Mouse (Mus musculus): Measurements from ENCODE around the gene Mei4.

Gene Mei4

GRCm38 (mm10) chr9:81863181-81863887, at the start of gene Mei4:
Mei4 (plus strand) TSS chr9:81863670.
- peak; percentile 52 to 55 for DNase-seq (ENCODE audit: low spot score in 2 of 2)

- DNase-seq (ENCODE audit: low spot score in 2 of 2) = no peak
Observed at GRCm38 (mm10) chr9:81819715-81820373, 43.6 kb upstream of the Mei4 start.

GRCm38 (mm10) chr9:81827560-81827959, 35.9 kb upstream of the Mei4 start:
- DNase-seq (ENCODE audit: low spot score in 2 of 2) = no peak

GRCm38 (mm10) chr9:81834056-81834455, 29.4 kb upstream of the Mei4 start:
- DNase-seq (ENCODE audit: low spot score in 2 of 2) = no peak

- DNase-seq (ENCODE audit: low spot score in 2 of 2) = no peak
Observed at GRCm38 (mm10) chr9:81858861-81859260, 4.6 kb upstream of the Mei4 start.

- DNase-seq (ENCODE audit: low spot score in 2 of 2) = no peak
Observed at GRCm38 (mm10) chr9:81863888-81864234, 391 bp downstream of the Mei4 start.

GRCm38 (mm10) chr9:81866032-81866431, 2.6 kb downstream of the Mei4 start:
- DNase-seq (ENCODE audit: low spot score in 2 of 2) = no peak

GRCm38 (mm10) chr9:81921456-81921855, 58.0 kb downstream of the Mei4 start:
- DNase-seq (ENCODE audit: low spot score in 2 of 2) = no peak

GRCm38 (mm10) chr9:81924744-81925143, 61.3 kb downstream of the Mei4 start:
- DNase-seq (ENCODE audit: low spot score in 2 of 2) = no peak

GRCm38 (mm10) chr9:81940533-81940932, 77.1 kb downstream of the Mei4 start:
- no peak for DNase-seq (ENCODE audit: low spot score in 2 of 2)

GRCm38 (mm10) chr9:81945624-81946023, 82.2 kb downstream of the Mei4 start:
- no peak for DNase-seq (ENCODE audit: low spot score in 2 of 2)

GRCm38 (mm10) chr9:81956858-81957257, 93.4 kb downstream of the Mei4 start:
- DNase-seq (ENCODE audit: low spot score in 2 of 2) = no peak

GRCm38 (mm10) chr9:81957842-81958241, 94.4 kb downstream of the Mei4 start:
- DNase-seq (ENCODE audit: low spot score in 2 of 2) = no peak

GRCm38 (mm10) chr9:81966765-81967164, 103.3 kb downstream of the Mei4 start:
- DNase-seq (ENCODE audit: low spot score in 2 of 2) = no peak

GRCm38 (mm10) chr9:81968935-81969334, 105.5 kb downstream of the Mei4 start:
- no peak for DNase-seq (ENCODE audit: low spot score in 2 of 2)

- DNase-seq (ENCODE audit: low spot score in 2 of 2) = no peak
Observed at GRCm38 (mm10) chr9:81982461-81982860, 119.0 kb downstream of the Mei4 start.

GRCm38 (mm10) chr9:82012991-82013390, 149.5 kb downstream of the Mei4 start:
- no peak for DNase-seq (ENCODE audit: low spot score in 2 of 2)

- DNase-seq (ENCODE audit: low spot score in 2 of 2) = no peak
Observed at GRCm38 (mm10) chr9:82042515-82043056, 179.1 kb downstream of the Mei4 start.

- DNase-seq (ENCODE audit: low spot score in 2 of 2) = no peak
Observed at GRCm38 (mm10) chr9:82044517-82044916, 181.0 kb downstream of the Mei4 start.

GRCm38 (mm10) chr9:82073832-82074231, 210.4 kb downstream of the Mei4 start:
- DNase-seq (ENCODE audit: low spot score in 2 of 2) = no peak

- no peak for DNase-seq (ENCODE audit: low spot score in 2 of 2)
Observed at GRCm38 (mm10) chr9:82075270-82075669, 211.8 kb downstream of the Mei4 start.

GRCm38 (mm10) chr9:82096409-82096808, 232.9 kb downstream of the Mei4 start:
- DNase-seq (ENCODE audit: low spot score in 2 of 2) = no peak

- no peak for DNase-seq (ENCODE audit: low spot score in 2 of 2)
Observed at GRCm38 (mm10) chr9:82114865-82115264, 251.4 kb downstream of the Mei4 start.
